Mouse (Mus musculus) cortical plate, adult 2 months (tissue): Measurements from ENCODE around the gene Tnfrsf21.

Experiments
- CTCF ChIP-seq: fragments of 200-500 bp; IDR thresholded peaks from 2 replicates; pipeline ENCODE4 v1.5.1; 2011; ENCODE audit warnings: mild to moderate bottlenecking, control low read depth, low read length; ENCODE audit not compliant: insufficient read depth; ENCODE audit errors: extremely low read depth
- POLR2A ChIP-seq: fragments of 200-500 bp; IDR thresholded peaks from 2 replicates; pipeline ENCODE4 v1.6.1; 2011; ENCODE audit warnings: mild to moderate bottlenecking, low read length, control low read depth; ENCODE audit not compliant: insufficient read depth; ENCODE audit errors: extremely low read depth

- TF ChIP-seq CTCF, result no peak
- TF ChIP-seq POLR2A, result no peak
These were observed 98.6 kb downstream of the Tnfrsf21 start for GRCm38 (mm10) chr17:43114926-43115325.
